Mouse (Mus musculus): ENCODE data around the gene Tada2b.

Tada2b gene

DNA sequence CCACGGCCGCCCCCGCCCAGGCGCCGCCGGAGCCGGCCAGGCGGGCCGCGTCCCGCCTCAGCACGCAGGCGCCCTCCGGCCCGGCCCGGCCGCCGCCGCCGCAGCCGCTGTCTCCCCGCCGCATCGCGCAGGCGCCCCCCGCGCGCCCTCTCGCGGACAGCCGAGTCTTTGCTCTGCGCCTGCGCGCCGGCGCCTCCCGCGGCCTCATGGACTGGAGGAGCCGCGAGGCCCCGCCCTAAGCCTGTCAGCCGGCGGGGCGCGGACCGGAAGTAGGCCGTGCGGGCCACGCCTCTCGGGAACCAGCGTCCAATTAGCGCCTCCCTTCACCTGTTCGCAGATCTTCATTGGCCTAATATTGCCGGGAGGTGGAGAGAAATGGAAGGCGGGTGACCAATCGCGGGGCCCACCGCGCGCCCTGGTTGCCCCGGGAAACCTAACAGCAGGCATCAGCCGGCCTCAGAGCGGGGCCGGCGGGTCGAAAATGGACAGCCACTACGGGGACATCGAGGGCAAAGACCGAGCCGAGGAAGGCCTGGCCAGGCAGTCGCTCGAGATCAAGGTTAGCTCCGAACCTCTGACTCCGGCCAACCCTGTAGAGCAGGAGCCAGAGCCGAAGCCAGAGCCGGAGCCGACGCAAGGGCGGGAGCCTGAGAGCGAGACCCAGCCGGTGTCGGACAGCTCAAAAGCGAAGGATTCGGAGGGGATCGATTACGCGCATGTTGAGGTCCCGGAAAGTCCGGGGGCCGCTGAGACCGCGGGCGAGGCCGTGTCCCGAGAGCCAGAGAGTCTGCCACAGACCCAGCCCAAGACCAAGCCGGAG, at the start of gene Tada2b, which contains the start of gene Ccdc96:
Gene Tada2b, minus strand, starts transcription at position 115 of the 820 bp plus-strand sequence.
Gene Ccdc96, plus strand, starts transcription at position 418 of the 820 bp plus-strand sequence.
- DNase-seq (ENCODE audit: low spot score): peak; percentile 98

DNA sequence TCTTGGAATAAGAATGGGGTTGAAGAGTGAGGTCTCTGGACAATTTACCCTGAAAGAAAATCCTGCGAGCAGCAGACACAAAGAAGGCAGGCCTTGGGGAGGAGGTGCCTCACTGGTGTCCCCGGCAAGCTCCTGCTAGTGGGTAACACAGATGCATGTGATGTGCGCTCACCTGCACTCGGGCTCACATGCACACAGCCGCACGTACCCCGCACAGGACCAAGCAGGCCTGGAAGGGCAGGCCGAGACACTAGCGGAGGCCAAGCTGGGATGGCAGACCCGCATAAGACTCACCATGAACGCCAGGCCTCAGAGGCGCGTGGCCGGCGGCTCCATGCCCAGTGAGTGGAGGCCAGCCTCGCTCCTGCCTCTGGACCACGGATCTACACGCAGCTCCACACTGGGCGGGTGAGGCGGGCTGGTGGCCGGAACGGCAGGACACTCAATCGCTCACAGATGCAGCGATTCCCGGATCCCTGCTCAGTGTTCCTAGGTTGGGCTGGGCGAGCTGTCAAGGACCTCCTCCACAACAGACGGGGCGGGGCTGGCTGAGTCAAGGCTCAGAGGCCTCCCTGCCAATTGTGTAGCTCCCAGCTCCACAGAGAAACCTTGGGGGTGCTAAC, 46.2 kb upstream of the Tada2b start:
- DNase-seq (ENCODE audit: low spot score): peak; percentile 92

DNA sequence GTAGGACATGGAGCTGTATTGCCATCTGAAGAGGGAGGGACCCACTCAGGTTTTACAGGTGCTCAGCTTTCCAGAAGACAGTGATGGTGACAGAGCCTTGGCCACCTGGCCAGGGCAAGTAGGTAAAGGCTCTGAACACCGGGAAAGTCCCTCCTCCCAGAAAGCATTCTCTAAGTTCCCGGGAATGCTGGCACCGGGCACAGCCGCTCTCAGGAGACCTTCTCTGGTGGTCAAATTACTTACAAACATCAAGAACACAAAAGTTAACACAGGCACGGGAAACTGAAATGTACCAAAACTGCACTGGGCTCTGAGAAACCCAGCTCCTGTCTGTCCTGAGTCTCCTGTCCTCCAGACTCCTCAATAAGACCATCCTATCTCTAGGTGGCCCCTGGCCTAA, 45.6 kb upstream of the Tada2b start:
- no peak for DNase-seq (ENCODE audit: low spot score)

DNA sequence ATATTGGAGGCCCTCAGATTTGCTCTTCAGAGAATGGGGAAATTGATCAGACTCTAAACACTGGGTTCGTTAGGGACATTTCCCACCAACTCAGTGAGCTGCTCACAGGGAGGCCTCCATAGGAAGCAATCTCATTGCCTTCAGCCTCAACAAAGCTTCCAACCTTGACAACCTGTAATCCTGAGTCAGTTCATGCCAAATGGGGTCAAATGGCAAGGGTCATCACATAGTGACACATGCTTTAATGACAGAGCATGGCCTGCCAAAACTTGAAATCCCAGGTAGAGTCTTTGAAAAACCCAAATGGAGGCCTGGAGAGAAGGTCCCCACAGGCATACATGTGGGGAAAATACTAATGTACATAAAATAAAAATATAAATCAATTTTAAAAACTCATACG, 42.8 kb upstream of the Tada2b start:
- DNase-seq (ENCODE audit: low spot score): no peak

DNA sequence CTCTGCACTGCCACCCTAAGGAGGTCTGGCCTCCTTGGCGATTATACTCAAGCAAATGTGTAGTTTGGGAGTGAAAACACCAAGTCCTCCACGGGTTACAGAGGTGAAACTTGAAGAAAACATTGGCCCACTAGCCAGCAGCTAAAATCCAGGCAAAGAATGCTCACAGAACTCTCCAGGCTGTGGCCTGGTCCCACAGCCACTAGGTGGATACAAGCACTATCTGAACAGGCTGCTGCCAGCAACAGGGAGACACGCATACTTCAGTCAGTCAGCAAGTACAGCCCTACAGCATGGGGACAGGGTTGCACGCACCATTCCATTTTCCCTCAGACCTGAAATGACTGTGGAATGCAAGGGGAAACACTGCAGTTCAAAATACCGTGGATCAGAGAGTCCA, 42.2 kb upstream of the Tada2b start:
- no peak for DNase-seq (ENCODE audit: low spot score)

DNA sequence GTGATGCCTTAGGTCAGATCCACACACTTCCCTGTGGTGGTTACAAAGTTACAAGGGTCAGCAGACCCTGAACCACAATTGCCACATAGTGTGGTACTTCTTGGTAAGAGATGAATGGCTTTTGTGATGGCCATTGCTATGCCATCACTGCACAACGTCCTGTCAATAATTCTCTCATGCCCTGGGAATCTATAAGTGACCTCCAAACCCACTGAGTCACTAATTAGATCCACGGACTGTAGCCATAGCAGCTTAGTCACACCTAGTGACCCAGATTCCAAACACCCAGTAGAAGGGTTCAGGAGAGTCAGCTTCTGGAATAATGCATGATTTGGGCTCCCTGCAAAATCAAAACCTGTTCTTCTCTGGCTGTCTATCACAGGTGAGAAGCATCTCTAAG, 41.1 kb upstream of the Tada2b start:
- DNase-seq (ENCODE audit: low spot score): no peak

DNA sequence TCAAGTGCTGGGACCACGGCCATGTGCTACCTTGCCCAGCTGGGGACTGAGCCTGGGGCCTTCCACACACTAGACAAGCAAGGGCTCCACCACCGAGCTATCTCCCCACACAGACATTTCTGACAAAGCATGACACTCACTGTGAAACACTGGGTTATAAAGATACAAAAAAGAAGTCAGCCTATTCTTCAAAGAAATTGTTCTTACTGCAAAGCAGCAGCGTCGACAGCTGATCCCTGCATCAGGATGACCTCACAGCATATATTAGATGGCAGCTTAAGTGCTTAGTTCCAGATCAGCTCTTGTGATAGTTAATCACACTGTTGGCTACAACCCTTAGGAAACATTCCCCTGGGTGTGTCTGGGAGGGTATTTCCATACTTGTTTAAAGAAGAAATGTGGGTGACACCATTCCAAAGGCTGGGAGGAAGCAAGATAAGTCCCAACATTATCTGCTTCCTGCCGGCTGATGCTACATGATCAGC, 39.2 kb upstream of the Tada2b start:
- no peak for DNase-seq (ENCODE audit: low spot score)

DNA sequence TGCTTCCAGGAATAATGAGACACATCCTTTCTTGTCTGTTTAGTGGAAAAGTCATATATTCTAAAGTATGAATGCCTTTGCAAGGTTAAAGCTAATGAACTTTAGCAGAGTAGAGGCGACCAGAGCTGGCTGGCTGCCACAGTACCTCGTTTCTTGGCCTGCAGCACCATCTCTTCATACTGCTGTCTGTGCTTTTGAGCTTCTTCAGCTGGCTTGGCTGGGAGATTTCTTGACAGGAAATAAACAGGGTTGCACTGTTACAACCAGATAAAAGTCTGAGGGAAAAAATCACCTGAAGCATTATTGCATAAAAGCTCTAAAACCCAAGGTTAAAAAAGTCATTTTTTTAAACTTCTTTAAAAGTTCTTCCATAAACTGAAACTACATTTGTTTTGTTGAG, 38.7 kb upstream of the Tada2b start:
- no peak for DNase-seq (ENCODE audit: low spot score)

DNA sequence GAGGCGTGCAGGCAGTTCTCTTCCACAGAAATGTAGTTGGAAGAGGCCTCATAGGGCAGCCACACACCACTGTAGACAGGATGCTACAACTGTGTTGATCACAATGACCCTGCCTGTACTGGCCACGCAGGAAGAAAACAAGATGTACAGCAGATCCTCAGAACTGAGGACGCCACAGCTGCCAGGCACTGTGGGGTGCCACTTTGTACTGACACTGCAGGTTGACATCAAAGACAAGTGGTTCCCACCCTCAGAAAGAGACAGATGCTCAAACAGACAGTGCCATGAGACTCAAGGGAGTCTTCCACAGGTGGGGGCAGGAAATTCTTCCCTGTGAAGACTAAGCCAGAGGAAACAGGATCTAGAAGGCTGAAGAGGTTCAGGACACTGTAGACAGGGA, 35.7 kb upstream of the Tada2b start:
- no peak for DNase-seq (ENCODE audit: low spot score)

DNA sequence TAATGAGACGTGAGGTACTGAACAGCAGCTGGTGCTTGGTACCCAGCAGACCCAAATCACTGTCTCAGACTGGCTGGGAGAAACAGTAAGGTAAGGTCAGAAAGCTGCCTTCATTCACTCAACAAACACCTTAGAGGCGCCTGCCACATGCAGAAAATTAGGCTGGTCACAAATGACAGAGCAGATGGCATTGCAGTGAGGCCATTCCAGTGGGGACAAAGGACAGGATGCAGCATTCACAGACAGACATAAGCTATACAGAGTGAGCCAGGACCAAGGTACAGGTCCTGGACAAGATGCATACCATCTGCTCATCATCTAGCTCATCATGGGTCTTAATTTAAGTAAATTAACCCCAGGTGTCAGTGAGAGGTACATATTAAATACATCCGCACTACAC, 33.5 kb upstream of the Tada2b start:
- DNase-seq (ENCODE audit: low spot score): no peak

DNA sequence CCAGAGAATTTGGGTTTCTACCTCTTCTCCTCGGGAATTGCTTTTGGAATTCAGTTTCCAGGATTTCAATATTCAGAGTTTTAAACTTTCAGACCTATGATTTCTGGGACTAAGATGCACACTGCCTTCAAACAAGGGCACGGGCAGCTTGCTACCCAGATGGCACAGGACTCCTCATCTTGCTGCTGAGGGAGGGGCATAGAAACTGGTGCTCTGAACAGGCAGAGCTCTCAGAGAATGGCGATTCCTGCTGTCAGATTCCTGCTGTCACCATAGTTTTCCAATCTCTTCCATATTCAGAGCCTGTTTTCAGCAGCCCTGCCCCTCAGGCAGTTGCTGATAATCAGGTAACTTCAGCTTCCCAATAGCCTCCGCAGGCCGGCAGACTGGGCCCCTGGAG, 31.5 kb upstream of the Tada2b start:
- no peak for DNase-seq (ENCODE audit: low spot score)

DNA sequence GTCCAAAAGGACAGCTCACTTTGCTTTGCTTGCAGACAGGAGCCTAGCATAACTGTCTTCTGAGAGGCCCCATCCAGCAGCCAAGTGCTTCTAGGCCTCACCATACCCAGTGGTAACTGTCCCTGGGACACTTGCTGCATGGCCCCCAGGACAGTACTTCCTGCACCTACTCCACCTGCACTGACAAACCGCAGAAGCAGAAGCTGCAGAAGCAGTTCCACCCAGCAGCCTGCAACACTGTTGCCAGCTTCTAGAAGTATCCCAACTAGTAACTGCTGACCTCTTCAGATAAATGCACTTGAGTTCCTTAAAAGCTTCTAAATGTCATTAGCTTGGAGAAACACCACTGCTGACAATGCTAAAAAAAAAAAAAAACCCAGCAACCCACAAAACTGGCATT, 31.0 kb upstream of the Tada2b start:
- no peak for DNase-seq (ENCODE audit: low spot score)

DNA sequence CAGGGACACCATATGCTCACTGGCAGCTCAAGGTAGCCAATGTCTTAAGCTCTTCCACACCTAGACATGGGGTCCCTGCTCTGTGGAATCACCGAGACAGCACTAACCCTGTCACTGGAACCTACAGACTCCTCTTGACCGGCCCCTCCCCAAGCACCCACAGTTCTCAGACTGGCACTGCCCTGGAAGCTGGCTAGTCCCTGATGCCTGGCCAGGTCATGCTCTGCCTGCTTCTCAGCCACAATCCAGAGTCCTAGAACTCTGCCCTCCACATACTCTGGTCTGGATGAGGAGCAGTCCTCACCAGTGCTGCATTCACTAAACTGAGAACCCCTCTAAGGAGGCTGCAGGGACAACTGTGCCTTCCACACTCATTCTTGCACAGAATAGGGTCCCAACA, 26.9 kb upstream of the Tada2b start:
- DNase-seq (ENCODE audit: low spot score): no peak

DNA sequence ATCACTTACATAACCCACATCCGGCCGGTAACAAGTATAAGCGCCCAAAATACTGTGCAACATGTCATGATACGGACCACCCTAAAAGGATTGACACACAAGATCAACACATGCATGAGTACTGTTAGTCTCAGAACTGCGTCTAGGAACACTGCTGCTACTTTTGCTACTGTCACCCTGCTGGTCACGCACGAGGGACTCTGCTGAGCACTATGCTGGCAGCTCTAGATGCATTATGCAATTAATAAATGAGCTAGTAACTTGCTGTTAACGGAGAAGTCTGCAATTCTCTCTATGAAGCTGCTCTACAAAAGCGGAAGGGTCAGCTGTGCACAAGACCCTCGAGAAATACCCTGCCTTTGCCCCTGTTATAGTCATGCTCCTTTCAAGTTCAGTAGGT, 24.3 kb upstream of the Tada2b start:
- no peak for DNase-seq (ENCODE audit: low spot score)

DNA sequence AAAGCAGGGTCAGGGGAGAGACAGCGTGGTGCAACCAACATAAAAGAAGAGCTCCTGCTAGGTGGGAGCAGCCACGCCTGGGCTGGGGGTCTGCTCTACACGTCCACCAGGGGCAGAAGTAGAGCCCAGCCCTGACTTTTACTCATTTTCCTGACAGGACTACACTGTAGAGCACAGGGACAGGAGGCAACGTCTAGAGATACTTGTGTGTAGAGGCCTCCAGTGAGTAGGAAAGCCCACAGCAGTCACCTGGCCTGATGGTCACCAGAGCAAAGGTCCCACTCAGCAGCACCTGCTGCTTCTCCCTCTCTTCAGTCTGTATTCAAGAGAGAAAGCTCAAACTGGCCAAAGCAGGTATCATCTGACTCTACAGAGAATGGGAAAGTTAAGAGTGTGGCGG, 21.6 kb upstream of the Tada2b start:
- no peak for DNase-seq (ENCODE audit: low spot score)

DNA sequence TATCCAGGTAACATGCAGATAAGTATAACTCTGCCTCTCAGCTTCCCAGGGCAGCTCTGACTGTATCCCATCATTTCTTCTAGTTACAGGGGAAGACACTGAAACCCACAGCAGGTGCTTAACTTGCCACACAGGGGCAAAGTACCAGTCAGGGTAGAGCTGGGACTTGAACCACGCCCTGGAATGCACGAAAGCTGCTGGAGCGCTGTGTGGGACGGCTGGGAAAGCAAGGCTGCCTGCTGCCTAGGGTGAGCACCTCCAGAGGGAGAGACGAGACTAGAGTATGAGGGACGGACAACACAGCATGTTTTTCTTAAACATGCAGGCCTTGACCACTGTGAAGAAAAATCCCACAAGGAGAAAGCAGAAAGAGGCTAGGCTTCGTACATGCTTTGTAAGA, 21.1 kb upstream of the Tada2b start:
- no peak for DNase-seq (ENCODE audit: low spot score)

DNA sequence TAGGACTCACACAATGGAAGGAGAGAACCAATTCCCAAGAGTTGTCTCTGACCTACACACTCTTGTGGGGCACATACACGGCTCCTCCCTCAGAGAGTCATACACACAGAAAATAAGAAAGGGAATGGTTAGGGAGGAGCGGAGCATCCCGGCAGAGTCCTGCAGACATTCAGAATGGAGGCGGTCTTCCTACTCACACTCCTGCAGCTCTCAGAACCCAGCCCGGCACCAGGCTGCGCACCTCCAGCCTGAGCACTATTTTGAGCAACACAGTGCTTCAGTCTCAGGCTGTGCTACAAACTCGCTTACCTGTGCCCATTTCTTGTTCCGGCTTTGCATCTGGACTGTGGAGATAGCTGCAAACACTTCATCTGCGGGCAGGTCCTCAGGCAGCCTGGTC, 10.6 kb upstream of the Tada2b start:
- DNase-seq (ENCODE audit: low spot score): no peak

DNA sequence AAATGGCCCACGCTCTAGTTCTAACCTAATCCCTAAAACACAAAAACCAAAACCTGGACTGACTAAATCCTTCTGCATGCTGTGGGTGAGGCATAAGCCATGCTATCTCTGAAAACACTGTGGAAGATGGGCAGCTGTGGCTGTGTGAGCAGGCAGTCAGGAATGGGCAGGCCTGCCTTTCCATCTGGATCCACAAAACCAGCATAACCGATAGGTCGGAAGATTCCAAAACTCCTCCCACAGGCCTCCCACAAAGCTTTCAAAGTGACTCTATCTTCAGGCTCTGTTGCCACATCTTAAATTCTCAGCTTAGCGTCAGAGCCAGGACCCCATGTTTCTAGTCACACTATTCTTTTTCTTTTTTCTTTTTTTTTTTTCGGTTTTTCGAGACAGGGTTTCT, 9.8 kb upstream of the Tada2b start:
- DNase-seq (ENCODE audit: low spot score): no peak

DNA sequence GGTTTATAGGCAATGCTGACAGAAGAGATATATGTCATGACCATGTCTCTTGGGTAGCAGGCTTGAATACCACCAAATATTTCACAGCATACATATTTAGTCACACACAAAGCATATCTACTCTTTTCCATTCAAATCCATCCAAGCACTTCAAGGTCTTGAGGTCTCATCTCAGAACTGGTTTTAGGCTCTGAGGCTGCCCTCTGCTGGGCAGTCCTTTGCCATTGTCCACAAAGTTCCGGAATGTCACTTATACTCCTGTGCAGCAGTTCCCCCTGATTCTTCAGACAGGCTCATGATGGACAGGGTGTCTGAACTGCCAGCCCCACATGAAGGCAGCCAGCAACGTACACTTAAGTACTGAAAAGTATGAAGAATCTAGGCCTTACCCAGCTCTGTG, 5.1 kb upstream of the Tada2b start:
- DNase-seq (ENCODE audit: low spot score): no peak

DNA sequence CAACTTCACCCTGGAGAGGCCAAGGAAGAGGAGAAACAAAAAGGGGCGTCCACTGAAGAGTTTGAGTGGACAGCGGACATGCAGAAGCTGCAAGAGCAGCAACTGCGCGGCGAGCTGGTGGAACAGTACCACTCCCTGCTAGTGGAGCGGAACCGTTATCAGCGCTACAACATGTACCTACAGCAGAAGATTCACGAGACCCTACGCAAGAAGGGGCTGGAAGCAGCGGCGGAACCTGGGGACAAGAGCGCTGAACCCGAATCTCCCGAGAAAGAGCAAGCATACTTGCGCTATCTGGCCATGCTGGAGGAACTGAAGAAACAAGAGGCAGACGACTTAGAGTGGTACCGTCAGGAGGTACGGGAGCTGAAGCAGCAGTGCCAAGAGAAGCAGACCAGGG, 1.2 kb upstream of the Tada2b start:
- DNase-seq (ENCODE audit: low spot score): no peak

DNA sequence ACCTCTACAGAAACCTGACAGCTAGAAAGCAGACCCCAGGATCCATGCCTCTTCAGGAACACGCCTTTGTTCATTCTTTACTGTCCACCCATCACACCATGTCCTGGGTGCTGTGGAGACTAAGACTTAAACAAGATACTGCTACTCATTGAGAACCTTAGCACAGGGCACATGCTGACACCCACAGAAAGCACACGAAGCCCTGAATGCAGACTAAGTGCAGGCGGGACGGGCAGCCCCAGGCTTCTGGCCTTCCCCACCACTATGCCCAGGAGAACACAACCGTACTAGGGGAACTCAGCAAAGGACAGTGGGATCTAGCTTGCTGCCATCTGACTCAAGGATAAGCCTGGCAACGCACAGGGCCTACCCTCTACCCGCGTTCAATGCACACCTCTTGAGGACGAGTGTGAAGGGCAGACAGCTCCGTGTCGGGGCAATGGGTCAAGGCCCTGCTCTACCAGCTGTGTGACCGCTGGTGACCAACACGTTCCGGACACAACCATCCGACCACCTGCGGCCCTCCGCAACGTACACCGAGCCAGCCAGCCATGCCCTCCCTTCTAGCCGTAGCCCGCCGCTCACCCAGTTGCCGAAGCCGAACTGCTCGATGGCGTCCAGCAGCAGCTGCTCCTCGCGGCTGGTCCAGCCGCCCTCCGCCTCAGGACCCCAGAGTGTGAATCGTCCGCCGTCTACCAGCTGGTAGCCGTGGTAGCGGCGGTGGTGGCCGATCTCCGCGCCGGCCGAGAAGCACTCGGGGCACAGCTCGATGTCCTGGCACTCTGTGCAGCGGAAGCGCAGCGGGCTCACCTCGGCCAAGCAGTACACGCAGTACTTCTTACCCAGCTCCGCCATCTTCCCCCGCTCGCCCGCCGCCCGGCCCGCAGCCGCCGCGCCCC, 633 bp downstream of the Tada2b start:
- DNase-seq (ENCODE audit: low spot score): peak; percentile 49

DNA sequence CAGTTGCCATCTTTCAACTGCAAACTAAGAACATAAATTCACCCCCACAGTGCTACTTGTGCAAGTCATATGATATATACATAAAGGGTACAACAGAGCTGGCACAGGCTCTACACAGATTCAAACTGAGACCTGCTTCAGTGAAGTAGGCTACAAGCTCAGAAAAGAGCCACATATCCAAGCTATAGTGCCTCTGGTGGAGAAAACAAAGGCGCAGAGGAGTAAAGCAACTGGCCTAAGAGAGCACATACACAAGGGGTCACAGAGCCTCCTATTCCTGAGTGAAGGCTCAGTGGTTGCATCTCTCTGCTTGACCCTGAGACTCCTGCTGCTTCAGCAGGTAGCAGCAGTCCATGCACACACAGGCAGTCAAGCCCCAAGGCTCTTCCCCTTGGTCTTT, 3.0 kb downstream of the Tada2b start:
- no peak for DNase-seq (ENCODE audit: low spot score)

DNA sequence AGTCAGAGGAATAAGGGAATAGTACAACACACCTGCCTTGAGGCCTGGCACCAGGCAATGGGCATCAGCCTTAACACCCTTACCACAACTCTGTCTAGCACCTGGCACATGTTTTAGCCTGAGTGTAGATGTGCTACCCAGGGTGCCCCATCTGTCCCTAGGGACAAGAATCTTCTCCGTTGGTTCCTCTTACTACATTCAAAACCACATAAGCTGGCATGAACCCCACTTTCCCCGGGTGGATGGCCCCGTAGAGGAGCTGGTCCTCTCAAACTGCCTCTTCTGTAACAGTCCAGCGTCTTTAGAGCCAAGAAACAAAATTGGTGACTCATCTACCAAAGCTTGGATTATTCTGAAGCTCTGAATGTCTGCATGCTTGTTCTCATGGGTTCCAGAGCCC, 3.7 kb downstream of the Tada2b start:
- DNase-seq (ENCODE audit: low spot score): no peak
